Mouse (Mus musculus) ovary, adult 18-20 months (tissue): ENCODE data around the gene Sympk.
A peak's percentile ranks its signal among the peaks of the same experiment; 100 is the strongest.

ENCODE experiments used
- DNase-seq: peaks from one replicate; pipeline ENCODE4 v3.0.0; 2022; ENCODE audit warnings: low spot score, mixed read lengths

The Sympk gene

DNA sequence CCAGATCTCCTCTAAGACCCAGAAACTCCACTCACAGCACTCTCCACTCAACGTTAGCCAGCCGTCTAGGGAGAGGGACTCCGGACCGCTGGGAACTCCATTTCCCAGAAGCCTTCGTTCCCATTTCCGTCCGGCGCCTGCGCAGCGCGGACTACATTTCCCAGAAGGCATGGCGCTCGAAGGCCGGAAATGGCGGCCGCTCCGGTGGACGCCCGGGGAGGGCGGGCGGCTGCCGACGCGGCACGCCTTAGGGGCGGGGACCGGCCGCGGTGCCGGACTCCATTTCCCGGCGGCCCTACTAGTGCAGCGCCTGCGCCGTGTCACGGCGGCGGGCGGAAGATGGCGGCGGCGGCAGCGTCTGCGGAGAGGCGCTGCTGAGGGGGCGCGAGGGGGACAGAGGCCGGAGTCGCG lies at the start of gene Sympk:
Gene Sympk, plus strand, starts transcription at position 282 of the 411 bp plus-strand sequence.
- DNase-seq, result peak; percentile 94

DNA sequence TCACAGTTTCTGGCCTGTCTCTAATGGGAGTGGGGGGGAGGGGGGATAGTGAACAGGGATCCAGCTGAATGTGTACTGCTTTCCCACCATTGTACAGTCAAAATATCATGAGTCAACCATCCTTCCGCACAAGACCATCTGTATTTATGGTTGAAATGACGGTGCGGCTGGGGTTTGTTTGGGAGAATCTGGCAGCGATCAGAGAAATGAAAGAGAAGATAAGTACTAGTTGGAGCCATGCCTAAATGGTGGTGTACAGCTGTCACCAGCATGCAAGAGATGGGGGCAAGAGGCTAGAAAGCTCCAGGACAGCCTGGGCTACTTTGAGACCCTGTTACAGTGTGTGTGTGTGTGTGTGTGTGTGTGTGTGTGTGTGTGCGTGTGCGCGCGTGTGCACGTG lies 45.8 kb upstream of the Sympk start:
- DNase-seq, result no peak

DNA sequence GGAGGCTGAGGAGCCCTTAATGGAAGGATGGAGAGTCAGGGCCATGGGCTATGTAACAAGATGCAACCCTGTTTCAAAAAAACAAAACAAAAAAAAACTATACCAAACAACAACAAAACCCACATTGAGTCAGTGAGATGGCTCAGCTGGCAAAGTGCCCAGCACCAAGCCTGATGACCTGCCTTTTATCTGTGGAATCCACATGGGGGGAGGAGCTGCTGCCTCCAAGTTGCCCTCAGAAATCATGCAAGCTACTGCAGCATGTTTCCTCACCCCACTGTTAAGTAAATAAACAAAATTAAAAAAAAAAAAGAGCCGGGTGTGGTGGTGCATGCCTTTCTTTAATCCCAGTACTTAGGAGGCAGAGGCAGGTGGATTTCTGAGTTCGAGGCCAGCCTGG lies 37.7 kb upstream of the Sympk start:
- DNase-seq, result no peak

DNA sequence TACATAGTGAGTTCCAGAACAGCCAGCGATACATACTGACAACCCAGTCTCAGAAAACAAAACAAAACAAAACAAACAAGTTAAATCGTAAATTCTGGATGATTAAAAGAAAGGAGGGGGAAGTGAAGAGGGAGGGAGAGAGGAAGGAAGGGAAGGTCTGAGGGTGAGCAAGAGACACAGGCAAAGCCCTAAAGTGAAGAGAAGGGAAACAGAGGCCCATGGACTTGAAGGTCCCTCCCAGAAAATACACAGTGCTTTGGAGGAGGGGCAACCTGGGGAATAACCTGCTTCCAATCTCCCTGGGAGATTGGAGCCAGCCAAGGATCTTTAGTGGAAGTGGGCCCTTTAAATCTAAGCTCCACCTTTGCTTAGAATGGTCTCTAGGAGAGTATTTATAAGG lies 37.1 kb upstream of the Sympk start, which contains the start of gene Nanos2:
Gene Nanos2, plus strand, starts transcription at position 301 of the 400 bp plus-strand sequence.
- no peak for DNase-seq

DNA sequence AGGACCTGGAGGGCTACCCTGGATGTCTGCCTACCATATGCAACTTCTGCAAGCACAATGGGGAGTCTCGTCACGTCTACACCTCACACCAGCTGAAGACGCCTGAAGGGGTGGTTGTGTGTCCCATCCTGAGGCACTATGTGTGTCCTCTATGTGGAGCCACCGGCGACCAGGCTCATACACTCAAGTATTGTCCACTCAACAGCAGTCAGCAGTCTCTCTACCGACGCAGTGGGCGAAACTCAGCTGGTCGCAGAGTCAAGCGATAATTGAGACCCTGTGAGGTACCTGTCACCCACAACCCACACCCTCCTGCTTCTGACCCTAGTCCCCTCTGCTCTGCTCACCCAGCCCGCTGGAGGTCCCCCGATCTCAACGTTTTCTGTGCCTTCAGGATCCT lies 36.4 kb upstream of the Sympk start:
- DNase-seq, result no peak

DNA sequence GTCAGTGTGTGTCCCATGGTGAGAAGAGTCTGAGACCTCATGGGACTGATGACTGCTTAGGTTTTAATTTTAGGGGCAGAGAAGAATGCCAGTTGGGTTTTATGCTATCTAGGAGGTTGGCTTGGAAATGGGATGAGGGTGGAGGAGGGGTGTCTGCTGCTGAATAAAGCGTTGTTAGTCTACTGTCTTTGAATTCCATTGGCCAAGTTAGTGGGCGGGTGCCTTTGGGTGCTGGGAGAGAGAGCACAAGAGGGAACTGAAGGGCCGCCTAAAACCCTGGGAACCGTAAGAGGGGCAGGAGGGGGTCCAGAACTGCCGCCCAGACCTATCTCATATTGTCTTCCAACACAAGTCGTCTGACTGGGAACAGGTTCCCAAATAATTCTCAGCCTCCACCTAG lies 35.4 kb upstream of the Sympk start:
- DNase-seq, result no peak

DNA sequence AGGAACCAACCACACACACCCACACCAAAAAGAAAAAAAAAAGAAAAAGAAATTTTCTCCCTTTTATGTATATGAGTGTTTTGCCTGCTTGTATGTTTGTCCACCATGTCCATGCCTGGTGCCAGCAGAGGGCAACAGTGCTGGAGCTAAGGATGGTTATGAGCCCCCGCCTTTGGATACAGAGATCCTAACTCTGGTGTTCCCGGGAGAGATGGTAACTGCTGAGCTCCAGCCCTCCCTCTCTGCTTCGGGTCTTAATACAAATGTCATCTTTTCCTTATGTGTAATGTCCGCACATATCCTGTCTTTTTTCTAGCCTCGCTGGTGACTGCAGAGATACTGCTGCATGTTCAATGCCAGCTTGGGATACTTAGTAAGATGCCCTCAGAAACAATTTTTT lies 34.2 kb upstream of the Sympk start:
- no peak for DNase-seq

DNA sequence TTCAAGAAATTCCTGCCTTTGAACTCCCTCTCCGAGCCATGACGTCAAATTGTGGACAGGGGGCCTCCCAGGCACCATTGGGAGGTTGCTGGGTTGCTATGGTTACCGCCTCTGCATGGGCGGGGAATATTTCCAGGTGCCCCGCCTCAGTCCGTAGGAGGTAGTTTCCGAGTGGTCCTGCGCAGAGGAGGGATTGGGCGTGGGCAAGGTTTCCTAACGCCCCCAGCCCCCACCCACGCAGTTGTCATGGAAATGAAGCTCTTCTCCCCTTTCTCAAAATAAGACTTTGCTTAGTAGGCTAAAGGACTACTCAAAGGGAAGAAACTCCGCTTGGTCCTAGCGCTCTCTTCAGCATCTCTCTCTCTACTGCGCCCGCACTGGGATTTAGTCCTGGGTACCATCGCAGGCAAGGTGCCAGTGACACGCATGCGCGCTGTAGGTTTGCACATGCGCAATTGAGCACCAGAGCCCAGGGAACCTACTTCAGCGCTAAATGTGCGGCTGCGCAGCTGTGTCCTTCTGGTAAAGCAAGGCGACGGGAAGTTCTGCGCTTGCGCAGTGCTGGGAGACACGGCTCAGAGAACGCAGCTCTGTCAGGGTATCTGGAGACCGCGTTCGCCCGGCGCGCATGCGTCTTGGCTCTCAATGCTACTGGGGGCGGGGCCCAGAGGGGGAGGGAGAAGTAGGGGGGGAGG lies 33.4 kb upstream of the Sympk start, which contains the start of gene Mypop:
Gene Mypop, plus strand, starts transcription at position 645 of the 695 bp plus-strand sequence.
- peak; percentile 100 for DNase-seq

DNA sequence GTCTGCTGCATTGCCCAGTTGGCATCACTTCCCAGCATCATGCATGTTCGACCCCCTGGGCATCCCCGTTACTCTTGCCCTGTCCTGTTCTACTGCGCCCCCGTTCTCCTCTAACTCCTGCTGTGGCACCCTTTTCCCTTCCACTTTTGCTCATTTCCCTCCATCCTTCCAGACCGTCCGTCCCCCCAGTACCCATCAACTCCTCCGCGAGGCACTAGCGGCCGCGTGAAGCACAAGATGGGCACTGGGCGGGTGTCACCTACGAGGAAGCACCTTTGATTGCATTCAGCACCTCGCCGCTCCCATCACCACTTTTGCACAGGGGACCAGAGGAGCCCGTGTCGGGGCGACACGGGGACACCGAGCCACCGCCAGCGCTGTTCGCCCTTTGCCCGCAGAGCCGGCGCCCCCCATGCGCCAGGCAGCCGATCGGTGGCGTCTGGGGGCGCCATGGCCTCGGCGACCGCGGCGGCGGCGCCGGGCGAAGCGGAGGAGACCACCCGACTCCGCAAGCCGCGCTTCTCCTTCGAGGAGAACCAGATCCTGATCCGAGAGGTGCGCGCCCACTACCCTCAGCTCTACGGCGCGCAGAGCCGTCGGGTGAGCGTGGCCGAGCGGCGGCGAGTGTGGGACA lies 32.4 kb upstream of the Sympk start:
- DNase-seq, result no peak

DNA sequence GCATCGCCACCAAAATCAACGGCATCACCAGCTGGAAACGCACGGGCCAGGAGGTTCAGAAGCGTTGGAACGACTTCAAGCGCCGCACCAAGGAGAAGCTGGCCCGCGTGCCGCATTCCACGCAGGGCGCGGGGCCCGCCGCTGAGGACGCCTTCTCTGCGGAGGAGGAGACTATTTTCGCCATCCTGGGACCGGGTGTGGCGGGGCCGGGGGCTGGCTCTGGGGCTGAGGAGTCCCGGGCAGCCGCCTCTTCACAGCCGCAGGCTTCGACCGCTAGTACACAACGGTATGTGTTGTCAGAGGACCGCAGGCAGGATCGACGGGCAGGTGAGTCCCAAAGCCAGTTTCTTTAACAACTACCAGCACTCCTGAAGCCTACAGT lies 31.9 kb upstream of the Sympk start:
- no peak for DNase-seq

DNA sequence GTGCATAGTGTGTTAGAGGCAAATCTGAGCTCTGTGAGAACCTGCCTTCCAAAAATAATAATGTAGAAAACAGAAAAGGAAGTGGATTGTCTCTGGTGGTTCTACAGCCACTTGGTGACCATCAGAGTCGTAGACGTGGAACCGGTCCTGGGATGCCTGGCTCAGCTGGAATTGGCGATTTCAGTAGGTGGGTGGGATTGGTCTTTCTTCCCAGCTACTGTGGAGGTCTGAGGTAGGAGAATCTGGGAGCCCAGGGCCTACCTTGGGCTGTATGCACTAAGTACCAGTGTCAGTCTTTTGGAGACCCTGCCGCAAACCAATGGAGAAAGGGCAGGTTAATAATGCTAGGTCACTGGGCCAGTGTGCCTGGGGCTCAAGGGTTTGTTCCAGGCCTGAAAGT lies 31.1 kb upstream of the Sympk start:
- DNase-seq, result no peak

DNA sequence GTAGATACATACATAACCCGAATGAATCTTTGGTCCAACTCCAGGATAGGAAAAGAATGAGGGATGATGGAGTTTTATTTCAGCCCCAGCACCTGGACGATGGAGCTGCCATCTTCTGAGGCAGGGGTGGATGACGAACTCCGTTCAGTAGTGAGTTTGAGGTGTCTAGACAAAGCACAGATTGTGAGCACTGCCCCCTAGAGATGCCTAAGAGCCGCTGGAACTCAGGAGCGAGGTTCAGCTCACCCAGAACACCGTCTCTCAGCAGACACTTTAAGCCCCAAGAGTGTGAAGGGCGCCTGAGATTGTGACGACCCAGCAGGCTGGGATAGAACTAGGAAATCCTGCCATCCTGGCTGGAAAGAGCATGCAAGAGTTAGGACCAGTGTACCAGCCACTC lies 25.3 kb upstream of the Sympk start:
- DNase-seq, result no peak

DNA sequence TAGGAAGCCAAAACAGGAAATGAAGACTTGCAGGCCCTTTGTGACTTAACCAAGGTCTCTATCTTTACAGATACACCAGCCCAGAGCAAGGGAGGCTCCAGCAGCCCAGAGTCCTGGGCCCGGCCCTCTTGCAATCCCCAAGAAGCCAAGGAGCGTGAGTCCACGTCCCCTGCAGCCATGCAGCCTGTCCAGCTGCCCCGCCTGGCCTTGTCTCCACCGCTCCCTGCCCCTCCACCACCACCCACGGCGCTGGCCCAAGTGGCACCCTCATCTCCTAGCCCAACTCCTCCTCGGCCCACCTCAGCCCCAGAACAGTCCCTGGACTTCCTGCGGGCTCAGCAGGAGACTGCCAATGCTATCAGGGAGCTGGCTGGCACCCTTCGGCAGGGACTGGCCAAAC lies 23.8 kb upstream of the Sympk start:
- DNase-seq, result no peak

DNA sequence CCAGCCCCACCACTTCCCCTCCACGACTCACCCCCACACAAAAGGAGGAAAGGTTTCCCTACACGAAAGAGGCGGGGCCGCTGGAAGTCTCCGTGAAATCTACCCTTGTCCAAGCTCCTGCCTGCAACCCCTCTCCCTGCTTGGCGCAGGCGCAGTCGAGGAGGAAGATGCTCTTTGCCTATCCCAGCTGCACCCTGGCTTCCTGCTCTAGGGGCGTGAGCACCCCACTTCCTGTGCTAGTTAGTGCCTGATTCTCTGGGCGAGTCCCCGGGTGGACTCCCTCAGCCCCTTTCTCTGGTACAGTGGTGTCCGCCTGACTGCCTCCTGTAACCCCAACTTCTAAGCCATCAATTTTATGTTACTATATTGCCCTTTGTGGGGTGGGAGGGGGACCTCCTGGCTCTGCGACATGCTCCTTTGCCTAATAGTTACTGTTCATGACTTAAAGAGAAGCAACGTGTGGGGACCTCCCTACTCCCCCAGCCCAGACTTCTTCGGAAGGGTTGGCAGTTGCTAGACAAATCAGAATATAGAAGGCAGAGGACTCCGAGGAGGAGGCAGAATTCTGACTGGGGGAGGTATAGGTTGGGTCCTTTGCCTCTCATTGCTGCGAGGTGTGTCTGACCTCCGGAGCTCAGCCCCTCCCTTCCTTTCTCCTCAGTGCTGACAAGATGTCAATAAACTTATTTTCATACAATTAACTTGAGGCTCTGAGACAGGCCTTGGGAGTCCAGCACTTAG lies 22.9 kb upstream of the Sympk start:
- DNase-seq, result no peak

DNA sequence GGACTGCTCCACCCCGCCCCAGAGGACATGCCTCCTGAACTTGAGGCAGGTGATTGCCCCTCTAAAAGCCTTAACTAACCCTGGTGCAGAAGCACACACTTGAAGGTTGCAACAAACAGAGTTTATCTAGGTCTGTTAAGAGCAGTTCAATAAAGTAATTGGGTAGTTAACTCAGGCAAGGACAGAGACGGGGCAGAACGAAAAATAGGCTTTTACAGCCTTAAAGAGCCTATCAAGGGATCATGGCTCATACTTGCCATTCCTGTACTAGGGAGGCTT lies 22.4 kb upstream of the Sympk start:
- no peak for DNase-seq

DNA sequence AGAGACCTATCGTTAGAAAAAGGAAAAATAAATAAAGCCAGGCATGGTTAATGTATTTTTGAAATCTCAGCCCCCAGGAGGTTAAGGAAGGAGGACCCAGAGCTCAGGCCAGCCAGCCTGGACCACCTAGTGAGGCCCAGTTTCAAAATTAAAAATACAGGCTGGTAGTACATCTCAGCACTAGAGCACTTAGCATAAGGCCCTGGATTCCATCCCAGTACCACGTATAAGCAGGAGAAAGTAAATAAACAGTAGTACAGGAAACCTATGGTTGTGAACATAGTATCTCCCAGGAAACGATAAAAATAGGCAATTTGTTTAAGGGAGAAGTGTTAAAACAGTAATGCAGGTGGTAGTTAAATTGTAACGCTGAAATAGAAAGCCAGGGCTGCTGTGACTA lies 22.1 kb upstream of the Sympk start:
- no peak for DNase-seq

DNA sequence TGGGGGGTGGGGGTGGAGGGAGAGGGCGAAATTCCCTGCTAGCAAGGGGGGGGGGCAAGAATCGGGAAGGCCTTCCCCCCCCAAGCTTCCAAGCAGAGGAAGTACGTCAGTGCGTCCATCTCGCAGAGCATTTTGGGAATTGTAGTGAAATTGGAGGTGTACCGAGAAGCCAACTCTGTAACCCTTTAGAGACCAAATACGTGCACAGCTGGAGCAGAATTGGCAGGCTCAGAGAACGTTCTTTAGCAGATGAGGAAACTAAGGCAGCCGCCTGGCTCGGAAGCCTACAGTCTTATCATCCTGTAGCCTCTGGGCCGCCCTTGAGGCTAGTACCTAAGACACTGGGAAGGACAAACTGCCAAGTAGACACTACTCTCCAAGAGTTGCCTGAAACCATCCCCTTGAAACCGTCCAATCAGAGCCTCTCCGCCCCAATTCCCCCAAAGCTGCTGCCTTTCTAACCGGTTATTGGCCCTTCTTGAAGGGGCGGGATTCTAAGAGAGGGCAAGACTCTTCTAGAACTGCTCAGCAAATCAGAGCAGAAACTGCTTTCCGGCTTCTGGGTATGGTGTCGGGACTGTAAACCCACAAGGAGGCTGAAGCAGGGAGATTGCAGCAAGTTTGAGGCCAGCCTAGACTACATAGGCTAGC lies 21.2 kb upstream of the Sympk start:
- peak; percentile 68 for DNase-seq

DNA sequence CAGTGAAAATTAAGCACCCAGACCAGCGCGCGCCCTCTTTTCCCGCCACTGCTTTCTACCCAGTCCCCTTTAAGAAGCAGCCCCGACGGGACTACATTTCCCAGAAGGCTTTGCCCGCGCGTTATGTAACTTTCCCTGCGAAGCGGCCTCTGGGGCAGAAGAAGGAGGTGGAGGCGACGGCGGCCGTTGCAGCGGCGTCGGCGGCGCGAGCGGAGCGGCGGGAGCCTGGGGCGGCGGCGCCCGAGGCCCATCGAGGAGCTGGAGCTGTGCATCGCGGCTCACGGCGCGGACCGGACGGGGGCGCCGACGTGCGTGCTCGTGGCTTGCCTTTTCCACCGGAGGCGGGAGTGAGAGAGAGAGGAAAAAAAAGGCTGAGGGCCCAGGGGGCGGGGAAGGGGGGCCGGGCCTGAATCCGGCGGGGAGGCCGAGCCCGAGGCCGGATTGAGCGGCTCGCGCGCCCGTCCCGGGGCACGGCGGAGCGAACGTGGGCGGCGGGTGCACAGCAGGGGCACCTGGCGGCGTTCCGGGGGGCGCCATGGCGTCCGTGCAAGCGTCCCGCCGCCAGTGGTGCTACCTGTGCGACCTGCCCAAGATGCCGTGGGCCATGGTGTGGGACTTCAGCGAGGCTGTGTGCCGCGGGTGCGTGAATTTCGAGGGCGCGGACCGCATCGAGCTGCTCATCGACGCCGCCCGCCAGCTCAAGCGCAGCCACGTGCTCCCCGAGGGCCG lies 20.1 kb upstream of the Sympk start, which contains the start of gene Irf2bp1:
Gene Irf2bp1, plus strand, starts transcription at position 143 of the 729 bp plus-strand sequence.
- DNase-seq, result peak; percentile 91

DNA sequence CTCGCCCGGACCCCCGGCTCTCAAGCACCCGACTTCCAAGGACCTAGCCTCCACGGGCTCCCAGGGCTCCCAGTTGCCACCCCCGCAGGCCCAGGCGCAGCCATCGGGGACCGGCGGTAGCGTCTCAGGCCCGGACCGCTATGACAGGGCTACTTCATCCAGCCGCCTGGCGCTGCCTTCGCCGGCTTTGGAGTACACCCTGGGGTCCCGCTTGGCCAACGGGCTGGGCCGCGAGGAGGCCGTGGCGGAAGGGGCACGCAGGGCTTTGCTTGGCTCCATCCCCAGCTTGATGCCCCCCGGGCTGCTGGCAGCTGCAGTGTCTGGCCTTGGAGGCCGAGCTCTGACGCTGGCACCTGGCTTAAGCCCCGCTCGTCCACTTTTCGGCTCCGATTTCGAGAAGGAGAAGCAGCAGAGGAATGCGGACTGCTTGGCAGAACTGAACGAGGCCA lies 19.5 kb upstream of the Sympk start:
- no peak for DNase-seq

DNA sequence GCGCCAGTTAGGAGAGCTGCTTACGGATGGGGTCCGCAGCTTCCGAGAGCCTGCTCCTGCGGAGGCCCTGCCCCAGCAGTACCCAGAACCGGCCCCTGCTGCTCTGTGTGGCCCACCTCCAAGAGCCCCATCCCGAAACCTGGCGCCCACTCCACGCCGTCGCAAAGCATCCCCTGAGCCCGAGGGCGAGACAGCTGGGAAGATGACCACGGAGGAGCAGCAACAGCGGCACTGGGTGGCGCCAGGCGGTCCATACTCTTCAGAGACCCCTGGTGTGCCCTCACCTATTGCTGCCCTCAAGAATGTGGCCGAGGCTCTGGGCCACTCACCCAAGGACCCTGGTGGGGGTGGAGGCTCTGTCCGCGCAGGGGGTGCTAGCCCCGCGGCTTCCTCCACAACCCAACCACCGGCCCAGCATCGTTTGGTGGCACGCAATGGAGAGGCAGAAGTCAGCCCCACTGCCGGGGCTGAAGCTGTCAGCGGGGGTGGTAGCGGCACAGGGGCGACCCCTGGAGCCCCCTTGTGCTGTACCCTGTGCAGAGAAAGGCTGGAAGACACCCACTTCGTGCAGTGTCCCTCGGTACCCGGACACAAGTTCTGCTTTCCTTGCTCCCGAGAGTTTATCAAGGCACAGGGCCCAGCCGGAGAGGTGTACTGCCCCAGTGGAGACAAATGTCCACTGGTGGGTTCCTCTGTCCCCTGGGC lies 18.6 kb upstream of the Sympk start:
- DNase-seq, result no peak

DNA sequence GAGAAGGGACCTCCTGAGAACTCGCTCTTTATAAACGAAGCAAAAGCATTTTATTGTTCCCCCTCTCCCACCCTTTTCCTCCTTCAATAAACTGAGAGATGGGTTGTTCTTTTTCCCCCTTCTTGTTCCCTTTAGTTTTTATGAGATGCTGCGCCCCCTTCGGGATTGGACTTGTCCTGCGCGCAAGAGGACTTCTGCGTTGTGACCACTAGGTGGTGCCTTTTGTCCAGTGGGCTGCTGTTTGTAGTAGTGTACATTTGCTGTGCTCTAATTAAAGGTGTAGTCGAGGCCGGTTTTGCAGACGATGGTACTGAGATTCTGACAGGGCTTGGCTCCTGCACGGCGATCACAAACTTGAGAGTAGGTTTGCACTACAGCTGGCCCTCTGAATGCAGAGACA lies 17.7 kb upstream of the Sympk start:
- peak; percentile 58 for DNase-seq
